Mouse (Mus musculus): ENCODE data around the gene 9430097D07Rik. TPM values are rescaled to one million over a fixed set of nuclear protein-coding genes. Genes with fewer than 3 reads are reported as not detected.

9430097D07Rik gene
- polyA plus RNA-seq, 1 experiment from 2014 or later = not detected

- Histone ChIP-seq H3K27me3 (ENCODE audit: insufficient read depth, low read length) (no peaks in the 10 kb centered on the region), H3K4me1 (ENCODE audit: insufficient read depth) (no peaks in the 10 kb centered on the region), H3K4me3 (ENCODE audit: low read depth, low read length) (no peak overlapping the region), H3K4me2 (ENCODE audit: low read depth, low read length) (no peak overlapping the region), H3K9ac (replicated peaks) (no peak overlapping the region), H3K9me3 (ENCODE audit: low read length) (no peaks in the 10 kb centered on the region), H3K27ac (ENCODE audit: low read depth) (no peak overlapping the region), H3K36me3 (replicated peaks; ENCODE audit: insufficient read depth, low read length) (peaks cover 17% of the 10 kb centered on the region; the same call in 1 of the 2 replicates)
- no peak for TF ChIP-seq EP300 (IDR thresholded peaks at IDR 0.05; ENCODE audit: low read depth)
- no peak for TF ChIP-seq CTCF (IDR thresholded peaks at IDR 0.05; ENCODE audit: low read depth)
- no peak for DNase-seq
- 83% methylated on average over 5 of the region's 5 CpGs for WGBS (ENCODE audit: insufficient replicate concordance)
- no peak for ATAC-seq
Measured at GRCm38 (mm10) chr2:32559570-32559969, 15.9 kb downstream of the 9430097D07Rik start.

DNA sequence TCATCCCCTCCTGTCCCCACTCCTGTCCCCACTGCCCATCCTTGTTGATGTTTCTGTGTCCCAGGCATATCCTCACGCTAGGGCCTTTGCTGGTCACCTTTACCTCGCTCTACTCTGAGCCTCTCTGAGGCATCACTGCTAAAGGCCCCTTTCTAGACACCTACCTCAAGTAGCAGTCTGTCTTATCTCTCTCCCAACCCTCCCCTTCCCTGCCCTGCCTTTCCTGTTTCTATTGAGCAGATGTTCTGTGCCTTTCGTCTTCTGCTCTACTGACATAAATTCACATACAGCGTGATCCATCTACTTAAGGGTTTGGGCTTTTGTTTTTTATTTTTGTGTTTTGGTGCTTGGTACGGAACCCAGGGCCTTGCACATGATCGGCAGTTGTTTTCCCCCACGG, 19.5 kb downstream of the 9430097D07Rik start:
- Histone ChIP-seq H3K4me3 (ENCODE audit: low read depth, low read length) (no peak overlapping the region), H3K4me2 (ENCODE audit: low read depth, low read length) (no peak overlapping the region), H3K9me3 (ENCODE audit: low read length) (no peaks in the 10 kb centered on the region), H3K9ac (replicated peaks) (no peak overlapping the region), H3K27me3 (ENCODE audit: insufficient read depth, low read length) (no peaks in the 10 kb centered on the region), H3K36me3 (replicated peaks; ENCODE audit: insufficient read depth, low read length) (peaks cover 10% of the 10 kb centered on the region; the same call in 1 of the 2 replicates), H3K4me1 (ENCODE audit: insufficient read depth) (no peaks in the 10 kb centered on the region), H3K27ac (ENCODE audit: low read depth) (no peak overlapping the region)
- WGBS (ENCODE audit: insufficient replicate concordance) = 57% methylated on average over 7 of the region's 7 CpGs
- DNase-seq (no peak), ATAC-seq (no peak)
- TF ChIP-seq EP300 (IDR thresholded peaks at IDR 0.05; ENCODE audit: low read depth) (no peak), CTCF (IDR thresholded peaks at IDR 0.05; ENCODE audit: low read depth) (no peak)

DNA sequence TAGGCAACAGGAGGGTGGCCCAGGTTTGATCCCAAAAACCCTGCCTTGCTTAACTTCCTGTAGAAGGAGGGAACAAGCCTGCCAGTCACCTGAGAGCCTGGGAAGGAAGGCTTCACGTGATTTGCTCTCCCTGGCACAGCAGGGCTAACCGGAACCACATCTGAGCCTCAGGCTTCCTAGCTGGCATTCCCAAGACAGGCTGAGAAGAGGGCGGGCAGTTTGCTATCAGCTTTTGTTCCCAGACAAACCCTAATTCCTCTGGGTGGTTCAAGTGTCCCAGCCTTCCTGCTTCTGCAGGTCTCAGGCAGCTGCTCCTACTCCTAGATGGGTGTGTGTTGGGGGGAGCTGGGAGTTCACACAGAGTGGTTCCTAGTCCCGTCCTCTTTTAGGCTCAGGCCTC, 20.0 kb downstream of the 9430097D07Rik start:
- no peak for DNase-seq

GRCm38 (mm10) chr2:32553592-32554148, 21.8 kb downstream of the 9430097D07Rik start:
- H3K27ac ChIP-seq (ENCODE audit: low read depth) = 0 out of 2 replicates have a peak overlapping the region, but pooled peaks have one; percentile 1

More for the DNA sequence above, 20.0 kb downstream of the 9430097D07Rik start:
- Histone ChIP-seq H3K9me3 (ENCODE audit: low read length) (no peaks in the 10 kb centered on the region), H3K36me3 (replicated peaks; ENCODE audit: insufficient read depth, low read length) (peaks cover 10% of the 10 kb centered on the region; the same call in 1 of the 2 replicates), H3K4me3 (ENCODE audit: low read depth, low read length) (no peak overlapping the region), H3K4me2 (ENCODE audit: low read depth, low read length) (no peak overlapping the region), H3K27ac (ENCODE audit: low read depth) (no peak overlapping the region), H3K4me1 (ENCODE audit: insufficient read depth) (no peaks in the 10 kb centered on the region), H3K9ac (replicated peaks) (no peak overlapping the region), H3K27me3 (ENCODE audit: insufficient read depth, low read length) (no peaks in the 10 kb centered on the region)
- ATAC-seq = no peak
- WGBS (ENCODE audit: insufficient replicate concordance) = 69% methylated on average over 4 of the region's 4 CpGs
- TF ChIP-seq EP300 (IDR thresholded peaks at IDR 0.05; ENCODE audit: low read depth) (no peak), CTCF (IDR thresholded peaks at IDR 0.05; ENCODE audit: low read depth) (no peak)

DNA sequence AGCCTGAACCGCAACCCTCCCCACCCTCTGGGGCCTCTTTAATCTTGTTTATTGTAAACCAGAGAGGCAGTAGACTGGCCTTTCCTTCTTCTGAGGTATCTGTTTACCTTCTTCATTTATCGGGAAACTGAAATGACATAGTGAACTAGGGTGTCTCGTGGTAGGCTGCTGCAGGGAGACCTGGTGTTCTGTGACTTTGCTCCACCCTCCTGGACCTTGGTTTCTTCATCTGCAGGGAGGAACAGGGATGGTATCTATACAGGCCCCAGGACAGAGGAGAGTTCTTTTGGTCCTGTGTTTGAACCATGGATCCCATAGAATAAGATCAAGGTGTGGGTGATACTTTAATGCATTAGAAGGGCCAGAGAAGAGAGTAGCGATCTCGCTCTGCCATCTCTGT, 24.2 kb downstream of the 9430097D07Rik start:
- TF ChIP-seq EP300 (IDR thresholded peaks at IDR 0.05; ENCODE audit: low read depth) (no peak), CTCF (IDR thresholded peaks at IDR 0.05; ENCODE audit: low read depth) (no peak)
- H3K4me2 ChIP-seq (ENCODE audit: low read depth, low read length) = no peak overlapping the region
- no peak overlapping the region for H3K9ac ChIP-seq (replicated peaks)
- H3K9me3 ChIP-seq (ENCODE audit: low read length) = no peaks in the 10 kb centered on the region
- 76% methylated on average over 5 of the region's 5 CpGs for WGBS (ENCODE audit: insufficient replicate concordance)
- DNase-seq (no peak), ATAC-seq (no peak)
- H3K4me3 ChIP-seq (ENCODE audit: low read depth, low read length) = no peak overlapping the region
- H3K27me3 ChIP-seq (ENCODE audit: insufficient read depth, low read length) = no peaks in the 10 kb centered on the region
- H3K27ac ChIP-seq (ENCODE audit: low read depth) = no peak overlapping the region
- H3K36me3 ChIP-seq (replicated peaks; ENCODE audit: insufficient read depth, low read length) = no peaks in the 10 kb centered on the region
- peaks cover 7% of the 10 kb centered on the region; the same call in 1 of the 2 replicates for H3K4me1 ChIP-seq (ENCODE audit: insufficient read depth)

More at GRCm38 (mm10) chr2:32553592-32554148, 21.8 kb downstream of the 9430097D07Rik start:
- no peaks in the 10 kb centered on the region for H3K9me3 ChIP-seq (ENCODE audit: low read length)
- H3K36me3 ChIP-seq (replicated peaks; ENCODE audit: insufficient read depth, low read length) = peaks cover 2% of the 10 kb centered on the region; the same call in 1 of the 2 replicates
- DNase-seq = no peak
- ATAC-seq = no peak
- no peak overlapping the region for H3K4me3 ChIP-seq (ENCODE audit: low read depth, low read length)
- H3K27me3 ChIP-seq (ENCODE audit: insufficient read depth, low read length) = no peaks in the 10 kb centered on the region
- H3K9ac ChIP-seq (replicated peaks) = no peak overlapping the region
- H3K4me2 ChIP-seq (ENCODE audit: low read depth, low read length) = peak overlapping the region; percentile 10
- peaks cover under 1% of the 10 kb centered on the region; the same call in 1 of the 2 replicates for H3K4me1 ChIP-seq (ENCODE audit: insufficient read depth)
- WGBS (ENCODE audit: insufficient replicate concordance) = 22% methylated on average over 7 of the region's 7 CpGs
- no peak for TF ChIP-seq CTCF (IDR thresholded peaks at IDR 0.05; ENCODE audit: low read depth)
- no peak for TF ChIP-seq EP300 (IDR thresholded peaks at IDR 0.05; ENCODE audit: low read depth)

GRCm38 (mm10) chr2:32549764-32550163, 25.7 kb downstream of the 9430097D07Rik start:
- Histone ChIP-seq H3K9me3 (ENCODE audit: low read length) (no peaks in the 10 kb centered on the region), H3K4me2 (ENCODE audit: low read depth, low read length) (no peak overlapping the region), H3K36me3 (replicated peaks; ENCODE audit: insufficient read depth, low read length) (no peaks in the 10 kb centered on the region; the same call in 1 of the 2 replicates), H3K27ac (ENCODE audit: low read depth) (no peak overlapping the region), H3K9ac (replicated peaks) (no peak overlapping the region), H3K4me3 (ENCODE audit: low read depth, low read length) (no peak overlapping the region), H3K27me3 (ENCODE audit: insufficient read depth, low read length) (no peaks in the 10 kb centered on the region), H3K4me1 (ENCODE audit: insufficient read depth) (peaks cover 7% of the 10 kb centered on the region; the same call in 1 of the 2 replicates)
- 47% methylated on average over 6 of the region's 6 CpGs for WGBS (ENCODE audit: insufficient replicate concordance)
- ATAC-seq (no peak), DNase-seq (no peak)
- TF ChIP-seq EP300 (IDR thresholded peaks at IDR 0.05; ENCODE audit: low read depth) = no peak
- TF ChIP-seq CTCF (IDR thresholded peaks at IDR 0.05; ENCODE audit: low read depth) = no peak

Data from liver, postnatal 0 days (tissue).